In the genomic region with DNA sequence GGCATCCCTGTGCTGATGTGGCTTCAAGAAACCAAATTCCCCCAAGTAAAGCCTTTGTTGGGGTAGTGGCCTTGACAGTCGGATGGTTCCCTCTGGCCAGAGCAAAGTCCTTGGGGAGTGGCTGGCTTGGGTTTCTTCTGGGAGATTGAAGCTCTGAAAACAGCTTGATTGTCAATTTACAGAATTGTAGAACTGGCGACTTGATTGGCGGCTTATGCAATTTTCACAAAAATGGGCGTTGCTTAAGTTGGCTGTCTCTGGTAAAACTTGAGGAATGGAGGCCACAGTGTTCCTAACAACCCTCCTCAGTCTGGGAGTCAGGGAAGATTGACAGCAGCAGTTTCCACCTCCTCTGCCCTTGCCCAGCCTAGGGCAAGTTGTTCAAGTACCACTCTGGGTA, we compare ENCODE assay signal across 18 mouse cellular contexts. TPM values are rescaled to one million over a fixed set of nuclear protein-coding genes. Genes with fewer than 3 reads are reported as not detected.
DNase-seq lines count a peak whose midpoint lies in the region; ATAC-seq lines count a peak whose summit lies in the region.
"Had no signal": no experiment of that assay in that cellular context is flagged by ENCODE, and none has a peak within 500 bp of the region (broad histone marks: within the 10 kb centered on the region; RNA-seq: fewer than 3 reads in every experiment).

No protein-coding gene starts in this region.

- no peak overlapping the region for H3K4me2 ChIP-seq in kidney, embryonic 14.5 days (replicated peaks; ENCODE audit: low read depth, low read length)
- H3K4me2 ChIP-seq: hindbrain, embryonic 13.5 days had no signal

- peaks cover 77% of the 10 kb centered on the region for H3K79me2 ChIP-seq in macrophage (ENCODE audit: inconsistent target)

- H3K36me3 ChIP-seq in kidney, embryonic 14.5 days (ENCODE audit: control insufficient read depth, insufficient read depth, low read length), result no peaks in the 10 kb centered on the region
- H3K36me3 ChIP-seq in embryonic facial prominence, embryonic 10.5 days (replicated peaks), result peaks cover 10% of the 10 kb centered on the region
- H3K36me3 ChIP-seq in macrophage (ENCODE audit: inconsistent target), result no peaks in the 10 kb centered on the region
- H3K36me3 ChIP-seq: hindbrain, embryonic 13.5 days had no signal

- H3K27me3 ChIP-seq in kidney, embryonic 14.5 days (ENCODE audit: control insufficient read depth, insufficient read depth, low read length), result no peaks in the 10 kb centered on the region
- no peaks in the 10 kb centered on the region for H3K27me3 ChIP-seq in embryonic facial prominence, embryonic 10.5 days (replicated peaks; ENCODE audit: low read depth, poor library complexity, severe bottlenecking)
- H3K27me3 ChIP-seq: hindbrain, embryonic 13.5 days had no signal

- no peak overlapping the region for H3K27ac ChIP-seq in kidney, embryonic 14.5 days (ENCODE audit: low read depth, low read length)
- H3K27ac ChIP-seq in embryonic facial prominence, embryonic 10.5 days (replicated peaks), result 0 out of 2 replicates have a peak overlapping the region, but pooled peaks have one; percentile 40
- H3K27ac ChIP-seq in macrophage, result peak overlapping the region; percentile 86
- H3K27ac ChIP-seq: hindbrain, embryonic 13.5 days had no signal

- no peak overlapping the region for H3K9ac ChIP-seq in kidney, embryonic 14.5 days (ENCODE audit: low read depth, low read length)
- H3K9ac ChIP-seq: hindbrain, embryonic 13.5 days had no signal

- DNase-seq in adrenal gland, adult 2 months, result peak; percentile 44
- no peak for DNase-seq in adrenal gland, postnatal 4 days (ENCODE audit: low spot score in 2 of 2)
- peak; percentile 79 for DNase-seq in kidney, adult 9 months
- no peak for DNase-seq in embryonic facial prominence, embryonic 10.5 days (ENCODE audit: low spot score)
- DNase-seq in layer of hippocampus, adult 9-11 months, result no peak
- no peak for DNase-seq in right cerebral cortex, postnatal 36 days (ENCODE audit: low spot score in 2 of 2)
- DNase-seq: cerebellum, postnatal 36 days; gastrocnemius, postnatal 36 days; midbrain, embryonic 14.5 days had no signal

- H3K4me3 ChIP-seq in kidney, embryonic 14.5 days (ENCODE audit: low read length), result no peak overlapping the region
- no peak overlapping the region for H3K4me3 ChIP-seq in embryonic facial prominence, embryonic 10.5 days
- no peak overlapping the region for H3K4me3 ChIP-seq in macrophage (ENCODE audit: inconsistent target)
- H3K4me3 ChIP-seq: hindbrain, embryonic 13.5 days had no signal

- WGBS in kidney, embryonic 14.5 days, result 92% methylated on average over 4 of the region's 4 CpGs
- WGBS in embryonic facial prominence, embryonic 10.5 days, result 85% methylated on average over 4 of the region's 4 CpGs
- 78% methylated on average over 4 of the region's 4 CpGs for WGBS in macrophage (ENCODE audit: missing documents)

- peaks cover 22% of the 10 kb centered on the region for H3K4me1 ChIP-seq in kidney, embryonic 14.5 days (ENCODE audit: control insufficient read depth, insufficient read depth, low read length)
- H3K4me1 ChIP-seq in embryonic facial prominence, embryonic 10.5 days, result peaks cover 55% of the 10 kb centered on the region

- H3K9me3 ChIP-seq in kidney, embryonic 14.5 days (ENCODE audit: control insufficient read depth, low read length), result no peaks in the 10 kb centered on the region
- no peaks in the 10 kb centered on the region for H3K9me3 ChIP-seq in embryonic facial prominence, embryonic 10.5 days
- H3K9me3 ChIP-seq: hindbrain, embryonic 13.5 days had no signal

- ATAC-seq in kidney, embryonic 14.5 days (ENCODE audit: low FRiP score, low TSS enrichment), result no peak
- ATAC-seq: forebrain, embryonic 16.5 days; lung, postnatal 0 days had no signal

RNA-seq across cellular contexts. Expression of a gene that starts 3.8 kb away (rescaled TPM):
- total RNA-seq in adrenal gland, adult 2 months (2021), result 10 to 100 TPM; 22.1 to 23.3 TPM
- polyA plus RNA-seq in adrenal gland, adult 2 months (2012; rRNA removed), result 46.4 and 65.5 TPM in 2 replicates
- total RNA-seq in adrenal gland, postnatal 4 days (2021), result 10 to 100 TPM; 27.0 to 28.6 TPM
- 18.9 and 31.7 TPM in 2 replicates for polyA plus RNA-seq in kidney, embryonic 14.5 days (2014; fragmentation: Nextera tagmentation; extraction: Ambion mirVana)
- polyA plus RNA-seq in embryonic facial prominence, embryonic 10.5 days (2016; fragmentation: Nextera tagmentation; extraction: Ambion mirVana), result 37.6 and 40.8 TPM in 2 replicates
- total RNA-seq in macrophage (2018; cell fraction: chromatin; rRNA removed), result 10 to 100 TPM; 22.0 to 98.5 (median 51.0) TPM
- 10 to 100 TPM; 31.2 to 89.7 (median 39.5) TPM for total RNA-seq in macrophage (2018; cell fraction: cytosol; rRNA removed)
- total RNA-seq in macrophage (2018; cell fraction: nucleus; rRNA removed), result 100 to 1,000 TPM in 3 of 26 experiments, 10 to 100 TPM in 23; 32.5 to 115 (median 71.0) TPM
- polyA plus RNA-seq in macrophage (2018), result 24.0 to 32.2 TPM (median 24.1 TPM) in 3 replicates

RNA-seq across cellular contexts. Expression of a gene that starts 14.5 kb away (rescaled TPM):
- not detected for total RNA-seq in adrenal gland, adult 2 months (2021)
- not detected in 2 replicates for polyA plus RNA-seq in adrenal gland, adult 2 months (2012; rRNA removed)
- under 1 TPM in 1 of 2 experiments, not detected in 1; 0.56 TPM for total RNA-seq in adrenal gland, postnatal 4 days (2021)
- not detected in 2 replicates for polyA plus RNA-seq in kidney, embryonic 14.5 days (2014; fragmentation: Nextera tagmentation; extraction: Ambion mirVana)
- polyA plus RNA-seq in embryonic facial prominence, embryonic 10.5 days (2016; fragmentation: Nextera tagmentation; extraction: Ambion mirVana), result not detected in 2 replicates
- not detected for total RNA-seq in macrophage (2018; cell fraction: chromatin; rRNA removed)
- total RNA-seq in macrophage (2018; cell fraction: cytosol; rRNA removed), result not detected
- total RNA-seq in macrophage (2018; cell fraction: nucleus; rRNA removed), result not detected
- not detected in 3 replicates for polyA plus RNA-seq in macrophage (2018)
- total RNA-seq: gastrocnemius, postnatal 36 days; layer of hippocampus, adult 8-10 months; left cerebral cortex, postnatal 25 days had no signal
- polyA plus RNA-seq: forebrain, embryonic 16.5 days; heart, embryonic 16.5 days; hindbrain, embryonic 13.5 days; lung, postnatal 0 days; midbrain, embryonic 14.5 days; neural tube, embryonic 11.5 days had no signal

RNA-seq across cellular contexts. Expression of a gene that starts 46.4 kb away (rescaled TPM):
- total RNA-seq in adrenal gland, adult 2 months (2021), result under 1 TPM; 0.10 to 0.14 TPM
- 0.15 and 0.26 TPM in 2 replicates for polyA plus RNA-seq in adrenal gland, adult 2 months (2012; rRNA removed)
- total RNA-seq in adrenal gland, postnatal 4 days (2021), result under 1 TPM; 0.22 to 0.34 TPM
- 0.46 and 0.61 TPM in 2 replicates for polyA plus RNA-seq in kidney, embryonic 14.5 days (2014; fragmentation: Nextera tagmentation; extraction: Ambion mirVana)
- polyA plus RNA-seq in embryonic facial prominence, embryonic 10.5 days (2016; fragmentation: Nextera tagmentation; extraction: Ambion mirVana), result 0.15 and 0.19 TPM in 2 replicates
- total RNA-seq in macrophage (2018; cell fraction: chromatin; rRNA removed), result 1 to 10 TPM in 1 of 26 experiments, under 1 TPM in 11, not detected in 14; 0.49 to 1.7 (median 0.66) TPM
- under 1 TPM in 25 of 26 experiments, not detected in 1; 0.03 to 0.61 (median 0.26) TPM for total RNA-seq in macrophage (2018; cell fraction: cytosol; rRNA removed)
- 1 to 10 TPM in 3 of 26 experiments, under 1 TPM in 10, not detected in 13; 0.24 to 1.7 (median 0.76) TPM for total RNA-seq in macrophage (2018; cell fraction: nucleus; rRNA removed)
- polyA plus RNA-seq in macrophage (2018), result 0.20 to 0.54 TPM (median 0.42 TPM) in 3 replicates
- total RNA-seq: left cerebral cortex, postnatal 25 days had no signal

RNA-seq across cellular contexts. Expression of a gene that starts 58.3 kb away (rescaled TPM):
- total RNA-seq in adrenal gland, adult 2 months (2021), result under 1 TPM; 0.17 to 0.79 TPM
- 0.18 and 0.26 TPM in 2 replicates for polyA plus RNA-seq in adrenal gland, adult 2 months (2012; rRNA removed)
- total RNA-seq in adrenal gland, postnatal 4 days (2021), result 1 to 10 TPM; 2.2 to 4.9 TPM
- 1.2 and 2.0 TPM in 2 replicates for polyA plus RNA-seq in kidney, embryonic 14.5 days (2014; fragmentation: Nextera tagmentation; extraction: Ambion mirVana)
- 1.8 and 2.0 TPM in 2 replicates for polyA plus RNA-seq in embryonic facial prominence, embryonic 10.5 days (2016; fragmentation: Nextera tagmentation; extraction: Ambion mirVana)
- total RNA-seq in macrophage (2018; cell fraction: chromatin; rRNA removed), result under 1 TPM in 2 of 26 experiments, not detected in 24; 0.29 to 0.93 TPM
- total RNA-seq in macrophage (2018; cell fraction: cytosol; rRNA removed), result not detected
- total RNA-seq in macrophage (2018; cell fraction: nucleus; rRNA removed), result not detected
- not detected in 3 replicates for polyA plus RNA-seq in macrophage (2018)
- total RNA-seq: gastrocnemius, postnatal 36 days had no signal
- polyA plus RNA-seq: lung, postnatal 0 days had no signal

Comparison
In these comparisons a context has a peak if more than half of its experiments do, and no peak if none do; other contexts are left out.
1. DNase-seq: peak in adrenal gland, adult 2 months (single experiment) and kidney, adult 9 months (single experiment); none in adrenal gland, postnatal 4 days (0 of 2), embryonic facial prominence, embryonic 10.5 days (single experiment), layer of hippocampus, adult 9-11 months (single experiment) and right cerebral cortex, postnatal 36 days (0 of 2).